Mouse (Mus musculus) spleen, adult 2 months (tissue): ENCODE measurements at regions not wholly inside any gene's neighbourhood (a gene's known extent, or its start where the extent isn't known, plus 50 kb on each side); places are given as distances from the start of the nearest gene placed in this dataset.

Experiments used
- CTCF ChIP-seq: fragments of 200-500 bp; IDR thresholded peaks from 2 replicates; pipeline ENCODE4 v1.5.1; 2011; ENCODE audit warnings: mild to moderate bottlenecking, inconsistent platforms; ENCODE audit not compliant: insufficient read depth, insufficient read length, insufficient replicate concordance; ENCODE audit errors: extremely low read depth
- POLR2A ChIP-seq: fragments of 200-500 bp; IDR thresholded peaks from 2 replicates; pipeline ENCODE4 v1.6.1; 2011; ENCODE audit warnings: low read depth, low read length, inconsistent platforms

- TF ChIP-seq CTCF (no peak), POLR2A (no peak)
Observed at GRCm38 (mm10) chr12:54305135-54305630, 101.5 kb upstream of the Egln3 start.
